Mouse (Mus musculus) liver, embryonic 15.5 days (tissue): ENCODE measurements around the gene Sebox. TPM values are rescaled to one million over a fixed set of nuclear protein-coding genes. Genes with fewer than 3 reads are reported as not detected.

Experiments used
- ATAC-seq: fragments of 200-750 bp; cut with Nextera tagmentation; 2 replicates; pipeline ENCODE4 v1.8.0; 2017; ENCODE audit warnings: moderate number of reproducible peaks, mild to moderate bottlenecking, moderate library complexity; ENCODE audit not compliant: insufficient read depth
- H3K27ac ChIP-seq: fragments of 300-500 bp; sonication (generic); replicated peaks from 2 replicates; pipeline ENCODE4 v1.5.1; 2015; ENCODE audit warnings: mild to moderate bottlenecking, inconsistent platforms
- H3K27me3 ChIP-seq: fragments of 300-500 bp; sonication (generic); 2 replicates; pipeline ENCODE4 v1.6.1; 2015; ENCODE audit warnings: mild to moderate bottlenecking, inconsistent platforms
- H3K36me3 ChIP-seq: fragments of 300-500 bp; sonication (generic); replicated peaks from 2 replicates; pipeline ENCODE4 v1.6.1; 2015; ENCODE audit warnings: moderate library complexity, mild to moderate bottlenecking, inconsistent platforms
- H3K4me1 ChIP-seq: fragments of 300-500 bp; sonication (generic); replicated peaks from 2 replicates; pipeline ENCODE4 v1.6.1; 2015; ENCODE audit warnings: inconsistent platforms
- H3K4me2 ChIP-seq: fragments of 300-500 bp; sonication (generic); 2 replicates; pipeline ENCODE4 v1.6.1; 2015; ENCODE audit warnings: moderate library complexity, mild to moderate bottlenecking, inconsistent platforms
- H3K4me3 ChIP-seq: fragments of 300-500 bp; sonication (generic); replicated peaks from 2 replicates; pipeline ENCODE4 v1.5.1; 2015; ENCODE audit warnings: mild to moderate bottlenecking, inconsistent platforms
- H3K9ac ChIP-seq: fragments of 300-500 bp; sonication (generic); 2 replicates; pipeline ENCODE4 v1.6.1; 2015; ENCODE audit warnings: moderate library complexity, mild to moderate bottlenecking, inconsistent platforms
- H3K9me3 ChIP-seq: fragments of 300-500 bp; sonication (generic); replicated peaks from 2 replicates; pipeline ENCODE4 v1.6.1; 2016; ENCODE audit warnings: inconsistent platforms
- WGBS: fragments of 180-500 bp; shearing (Covaris S2); methylation state at CpG from one replicate; pipeline ENCODE4 v1.1.7; 2015; ENCODE audit warnings: mixed read lengths; ENCODE audit not compliant: insufficient replicate concordance; 5-methylcytosine and 5-hydroxymethylcytosine counted together
- polyA plus RNA-seq: library from polyadenylated mRNA; unstranded; fragments of >200 nt; fragmentation: Nextera tagmentation; extraction: Ambion mirVana; gene quantifications from 2 replicates; pipeline ENCODE4 v1.2.1, GENCODE M21; 2015

Gene Sebox
- polyA plus RNA-seq, 1 experiment from 2014 or later: 0.25 TPM

GRCm38 (mm10) chr11:78535376-78536079, 32.3 kb downstream of the Sebox start:
- WGBS: 1% methylated on average over 23 of the region's 23 CpGs
- H3K36me3 ChIP-seq: peaks cover 22% of the 10 kb centered on the region
- H3K4me2 ChIP-seq: peak overlapping the region; percentile 95

GRCm38 (mm10) chr11:78536080-78536689, 32.9 kb downstream of the Sebox start, which contains the start of the genes Tnfaip1 and Ift20:
Tnfaip1 (minus strand) TSS chr11:78536332.
Ift20 (plus strand) TSS chr11:78536361.
- Histone ChIP-seq H3K4me2 (peak within 1 kb of the TSS; percentile 95), H3K27ac (peak within 1 kb of the TSS; percentile 90), H3K9ac (peak within 1 kb of the TSS; percentile 87), H3K36me3 (peaks cover 28% of the 10 kb centered on the region), H3K9me3 (no peaks in the 10 kb centered on the region), H3K27me3 (no peaks in the 10 kb centered on the region), H3K4me3 (peak within 1 kb of the TSS; percentile 86), H3K4me1 (peaks cover 45% of the 10 kb centered on the region)
- WGBS: under 1% methylated on average over 52 of the region's 52 CpGs
- ATAC-seq: peak; percentile 95

More at GRCm38 (mm10) chr11:78535376-78536079, 32.3 kb downstream of the Sebox start:
- Histone ChIP-seq H3K9me3 (no peaks in the 10 kb centered on the region), H3K4me3 (peak overlapping the region; percentile 86), H3K27me3 (no peaks in the 10 kb centered on the region), H3K9ac (peak overlapping the region; percentile 67), H3K27ac (peak overlapping the region; percentile 90), H3K4me1 (peaks cover 45% of the 10 kb centered on the region)
- ATAC-seq: no peak

- H3K27ac ChIP-seq: peak overlapping the region; percentile 90
- no peaks in the 10 kb centered on the region for H3K9me3 ChIP-seq
- H3K9ac ChIP-seq: peak overlapping the region; percentile 87
- ATAC-seq: no peak
- H3K36me3 ChIP-seq: peaks cover 32% of the 10 kb centered on the region
- WGBS: under 1% methylated on average over 14 of the region's 14 CpGs
- H3K27me3 ChIP-seq: no peaks in the 10 kb centered on the region
- H3K4me3 ChIP-seq: peak overlapping the region; percentile 86
- peak overlapping the region; percentile 95 for H3K4me2 ChIP-seq
- H3K4me1 ChIP-seq: peaks cover 45% of the 10 kb centered on the region
These were observed 33.4 kb downstream of the Sebox start for GRCm38 (mm10) chr11:78536690-78537084.

- no peak overlapping the region for H3K27ac ChIP-seq
These were observed 37.1 kb downstream of the Sebox start for GRCm38 (mm10) chr11:78540358-78540757.

GRCm38 (mm10) chr11:78544449-78545111, 41.3 kb downstream of the Sebox start:
- peaks cover 37% of the 10 kb centered on the region for H3K4me1 ChIP-seq
- H3K9ac ChIP-seq: no peak overlapping the region
- WGBS: 91% methylated on average over 7 of the region's 7 CpGs
- peaks cover 56% of the 10 kb centered on the region for H3K36me3 ChIP-seq
- H3K4me3 ChIP-seq: no peak overlapping the region
- H3K4me2 ChIP-seq: no peak overlapping the region
- no peak for ATAC-seq
- no peaks in the 10 kb centered on the region for H3K27me3 ChIP-seq
- no peak overlapping the region for H3K27ac ChIP-seq
- H3K9me3 ChIP-seq: no peaks in the 10 kb centered on the region

More at GRCm38 (mm10) chr11:78540358-78540757, 37.1 kb downstream of the Sebox start:
- no peak for ATAC-seq
- Histone ChIP-seq H3K9ac (no peak overlapping the region), H3K27me3 (no peaks in the 10 kb centered on the region), H3K4me2 (no peak overlapping the region), H3K9me3 (no peaks in the 10 kb centered on the region), H3K4me3 (no peak overlapping the region), H3K4me1 (peaks cover 38% of the 10 kb centered on the region), H3K36me3 (peaks cover 65% of the 10 kb centered on the region)
- 66% methylated on average over 3 of the region's 3 CpGs for WGBS

GRCm38 (mm10) chr11:78545181-78545580, 41.9 kb downstream of the Sebox start:
- Histone ChIP-seq H3K36me3 (peaks cover 50% of the 10 kb centered on the region), H3K9me3 (no peaks in the 10 kb centered on the region), H3K4me2 (no peak overlapping the region), H3K27me3 (no peaks in the 10 kb centered on the region), H3K4me3 (no peak overlapping the region), H3K4me1 (peaks cover 43% of the 10 kb centered on the region), H3K27ac (no peak overlapping the region), H3K9ac (no peak overlapping the region)
- ATAC-seq: no peak
- WGBS: 33% methylated on average over 8 of the region's 8 CpGs

- no peak for ATAC-seq
- Histone ChIP-seq H3K36me3 (peaks cover 26% of the 10 kb centered on the region), H3K9me3 (no peaks in the 10 kb centered on the region), H3K4me3 (no peak overlapping the region), H3K9ac (no peak overlapping the region), H3K27me3 (no peaks in the 10 kb centered on the region), H3K4me2 (peak overlapping the region; percentile 94), H3K4me1 (peaks cover 52% of the 10 kb centered on the region), H3K27ac (no peak overlapping the region)
- 42% methylated on average over 2 of the region's 2 CpGs for WGBS
These were observed 44.6 kb downstream of the Sebox start for GRCm38 (mm10) chr11:78547718-78548460.

- 4% methylated on average over 5 of the region's 5 CpGs for WGBS
- Histone ChIP-seq H3K4me1 (peaks cover 52% of the 10 kb centered on the region), H3K9me3 (no peaks in the 10 kb centered on the region), H3K4me3 (peak overlapping the region; percentile 79), H3K4me2 (peak overlapping the region; percentile 94), H3K27me3 (no peaks in the 10 kb centered on the region), H3K9ac (peak overlapping the region; percentile 71), H3K36me3 (peaks cover 12% of the 10 kb centered on the region), H3K27ac (peak overlapping the region; percentile 80)
- no peak for ATAC-seq
These were observed 46.3 kb downstream of the Sebox start for GRCm38 (mm10) chr11:78549491-78549987.

GRCm38 (mm10) chr11:78550168-78551058, 47.2 kb downstream of the Sebox start, which contains the start of gene Tmem97:
Tmem97 (minus strand) TSS chr11:78550777.
- ATAC-seq: peak; percentile 100
- Histone ChIP-seq H3K4me2 (peak within 1 kb of the TSS; percentile 94), H3K27ac (peak within 1 kb of the TSS; percentile 80), H3K27me3 (no peaks in the 10 kb centered on the region), H3K9me3 (no peaks in the 10 kb centered on the region), H3K9ac (peak within 1 kb of the TSS; percentile 71), H3K36me3 (0 out of 2 replicates have a peak, but pooled peaks cover 4% of the 10 kb centered on the region), H3K4me3 (peak within 1 kb of the TSS; percentile 79), H3K4me1 (peaks cover 50% of the 10 kb centered on the region)
- WGBS: under 1% methylated on average over 60 of the region's 60 CpGs

- H3K4me2 ChIP-seq: peak overlapping the region; percentile 94
- ATAC-seq: no peak
- no peaks in the 10 kb centered on the region for H3K27me3 ChIP-seq
- peak overlapping the region; percentile 71 for H3K9ac ChIP-seq
- WGBS: 28% methylated on average over 6 of the region's 6 CpGs
- no peaks in the 10 kb centered on the region for H3K36me3 ChIP-seq
- no peaks in the 10 kb centered on the region for H3K9me3 ChIP-seq
- peaks cover 52% of the 10 kb centered on the region for H3K4me1 ChIP-seq
- no peak overlapping the region for H3K27ac ChIP-seq
- H3K4me3 ChIP-seq: peak overlapping the region; percentile 79
These were observed 47.8 kb downstream of the Sebox start for GRCm38 (mm10) chr11:78551059-78551398.
